ENCODE assay signal across 16 mouse cellular contexts in the genomic region with DNA sequence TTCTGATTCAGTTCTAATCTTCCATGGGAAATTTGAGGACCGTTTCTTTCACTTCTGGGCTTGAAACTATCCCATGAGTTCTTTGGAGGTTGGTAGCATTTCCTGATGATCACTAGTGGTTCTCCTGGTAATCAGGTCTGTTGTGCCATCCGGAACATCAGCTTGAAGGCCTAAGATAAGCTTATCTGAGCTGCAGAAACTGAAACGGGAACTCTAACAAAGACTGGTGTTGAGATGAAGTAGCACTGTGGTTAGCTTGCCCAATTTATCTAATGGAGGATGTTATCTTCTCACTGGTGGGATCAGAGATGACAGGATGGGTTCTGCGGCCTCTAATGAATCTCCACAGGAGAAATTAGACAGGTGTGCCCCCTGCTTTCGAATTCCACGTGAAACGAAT. TPM values are rescaled to one million over a fixed set of nuclear protein-coding genes. Genes with fewer than 3 reads are reported as not detected.
DNase-seq lines count a peak whose midpoint lies in the region; ATAC-seq and TF ChIP-seq lines count a peak whose summit lies in the region.
"Had no signal": no experiment of that assay in that cellular context is flagged by ENCODE, and none has a peak within 500 bp of the region (broad histone marks: within the 10 kb centered on the region; RNA-seq: fewer than 3 reads in every experiment).

No protein-coding gene starts in this region.

- H3K27me3 ChIP-seq in heart, adult 2 months (ENCODE audit: control insufficient read depth, insufficient read depth, low read length), result no peaks in the 10 kb centered on the region
- no peaks in the 10 kb centered on the region for H3K27me3 ChIP-seq in MEL (ENCODE audit: control insufficient read depth in 1 of 2, insufficient read depth in 2 of 2, low read length in 2 of 2)
- no peaks in the 10 kb centered on the region for H3K27me3 ChIP-seq in forebrain, postnatal 0 days (ENCODE audit: insufficient read depth, low read length)
- H3K27me3 ChIP-seq in midbrain, embryonic 15.5 days (replicated peaks), result no peaks in the 10 kb centered on the region

- WGBS in heart, adult 2 months, result 59% methylated on average over 7 of the region's 7 CpGs
- WGBS in forebrain, postnatal 0 days, result 82% methylated on average over 7 of the region's 7 CpGs
- 78% methylated on average over 7 of the region's 7 CpGs for WGBS in midbrain, embryonic 15.5 days

- H3K79me2 ChIP-seq in heart, adult 2 months (replicated peaks; ENCODE audit: control insufficient read depth, insufficient read depth, low read length), result no peaks in the 10 kb centered on the region
- H3K79me2 ChIP-seq in MEL (ENCODE audit: control insufficient read depth, insufficient read depth, low read length, poor library complexity), result no peaks in the 10 kb centered on the region

- no peaks in the 10 kb centered on the region for H3K4me1 ChIP-seq in heart, adult 2 months (ENCODE audit: control insufficient read depth, insufficient read depth, low read length)
- H3K4me1 ChIP-seq in MEL (ENCODE audit: control insufficient read depth in 1 of 2, insufficient read depth in 2 of 2, low read length in 2 of 2), result peaks cover 4 to 12% of the 10 kb centered on the region in 2 experiments; a peak in 3 of 4 replicates
- H3K4me1 ChIP-seq in forebrain, postnatal 0 days (ENCODE audit: insufficient read depth), result peaks cover 18% of the 10 kb centered on the region
- peaks cover 23% of the 10 kb centered on the region for H3K4me1 ChIP-seq in midbrain, embryonic 15.5 days

- H3K9ac ChIP-seq in heart, adult 2 months (ENCODE audit: low read depth, low read length), result no peak overlapping the region
- H3K9ac ChIP-seq in MEL (ENCODE audit: control insufficient read depth, low read depth, low read length, poor library complexity, severe bottlenecking), result no peak overlapping the region
- H3K9ac ChIP-seq in forebrain, postnatal 0 days, result no peak overlapping the region
- H3K9ac ChIP-seq in midbrain, embryonic 15.5 days, result 0 out of 2 replicates have a peak overlapping the region, but pooled peaks have one; percentile 20

- no peak for TF ChIP-seq EP300 in heart, adult 2 months (IDR thresholded peaks at IDR 0.05; ENCODE audit: insufficient read depth, low read depth, low read length)
- peak; percentile 90 to 92 for TF ChIP-seq EP300 in MEL (IDR thresholded peaks at IDR 0.05; ENCODE audit: low read depth in 1 of 2, low read length in 2 of 2)

- TF ChIP-seq CTCF in heart, adult 2 months (IDR thresholded peaks at IDR 0.05), result no peak
- no peak for TF ChIP-seq CTCF in MEL (IDR thresholded peaks at IDR 0.05 in 2 of 3, conservative IDR thresholded peaks at IDR 0.05 in 1 of 3; ENCODE audit: control insufficient read depth in 1 of 3, insufficient read depth in 1 of 3, low read depth in 2 of 3, low read length in 3 of 3, poor library complexity in 1 of 3, severe bottlenecking in 1 of 3)
- TF ChIP-seq CTCF in forebrain, postnatal 0 days (IDR thresholded peaks at IDR 0.05; ENCODE audit: low read depth), result no peak

- ATAC-seq in forebrain, postnatal 0 days, result no peak
- no peak for ATAC-seq in midbrain, embryonic 15.5 days (replicated peaks)
- ATAC-seq in frontal cortex, adult (ENCODE audit: low TSS enrichment), result no peak
- ATAC-seq: CD4-positive, CD25-positive, alpha-beta regulatory T cell, adult 4 months had no signal

- H3K9me3 ChIP-seq in MEL (replicated peaks; ENCODE audit: insufficient read depth, low read length), result no peaks in the 10 kb centered on the region
- H3K9me3 ChIP-seq in forebrain, postnatal 0 days (ENCODE audit: low read length), result no peaks in the 10 kb centered on the region
- H3K9me3 ChIP-seq in midbrain, embryonic 15.5 days, result no peaks in the 10 kb centered on the region

- no peak overlapping the region for H3K4me3 ChIP-seq in heart, adult 2 months
- H3K4me3 ChIP-seq in MEL (ENCODE audit: control insufficient read depth in 1 of 2, insufficient read depth in 1 of 2, low read depth in 2 of 2, low read length in 2 of 2), result no peak overlapping the region; a peak in 1 of 4 replicates
- H3K4me3 ChIP-seq in forebrain, postnatal 0 days (ENCODE audit: low read depth, low read length), result peak overlapping the region; percentile 55
- H3K4me3 ChIP-seq in midbrain, embryonic 15.5 days, result peak overlapping the region; percentile 65
- H3K4me3 ChIP-seq: erythroblast, embryonic 14.5 days had no signal

- TF ChIP-seq RAD21 in MEL (IDR thresholded peaks at IDR 0.05; ENCODE audit: low read depth, low read length), result no peak

- intact Hi-C loops in heart, adult 2 months (cut with DNase I), result no loop called here

- H3K4me2 ChIP-seq in forebrain, postnatal 0 days (ENCODE audit: low read depth), result peak overlapping the region; percentile 80
- H3K4me2 ChIP-seq in midbrain, embryonic 15.5 days, result peak overlapping the region; percentile 83

- no peaks in the 10 kb centered on the region for H3K36me3 ChIP-seq in heart, adult 2 months (ENCODE audit: control insufficient read depth, insufficient read depth, low read length)
- H3K36me3 ChIP-seq in MEL (ENCODE audit: control insufficient read depth in 1 of 2, insufficient read depth in 2 of 2, low read length in 2 of 2), result peaks cover 0 to 9% of the 10 kb centered on the region in 2 experiments; a peak in 2 of 4 replicates
- no peaks in the 10 kb centered on the region for H3K36me3 ChIP-seq in forebrain, postnatal 0 days (ENCODE audit: insufficient read depth)
- H3K36me3 ChIP-seq in midbrain, embryonic 15.5 days (replicated peaks), result no peaks in the 10 kb centered on the region

- no peak for TF ChIP-seq POLR2A in heart, adult 2 months (IDR thresholded peaks at IDR 0.05; ENCODE audit: insufficient read depth, low read depth, low read length)
- TF ChIP-seq POLR2A in MEL (IDR thresholded peaks at IDR 0.05; ENCODE audit: control insufficient read depth in 1 of 2, insufficient read depth in 1 of 2, low read depth in 1 of 2, low read length in 2 of 2, poor library complexity in 1 of 2), result no peak

- H3K27ac ChIP-seq in heart, adult 2 months, result no peak overlapping the region
- no peak overlapping the region for H3K27ac ChIP-seq in MEL (ENCODE audit: control insufficient read depth, low read depth, low read length)
- no peak overlapping the region for H3K27ac ChIP-seq in forebrain, postnatal 0 days (ENCODE audit: low read depth, low read length)
- no peak overlapping the region for H3K27ac ChIP-seq in midbrain, embryonic 15.5 days
- H3K27ac ChIP-seq: kidney, postnatal 0 days had no signal

- peak; percentile 29 for DNase-seq in heart, adult 11 months
- no peak for DNase-seq in heart, adult 2 months
- DNase-seq in MEL (ENCODE audit: low read depth, low spot score), result peak; percentile 48
- no peak for DNase-seq in forebrain, postnatal 0 days
- no peak for DNase-seq in gastrocnemius, adult 18-20 months (ENCODE audit: low spot score)
- DNase-seq in frontal cortex, postnatal 25 days (ENCODE audit: low spot score in 2 of 2), result no peak
- DNase-seq: cerebellum, postnatal 25 days; heart, adult 18-20 months; heart, postnatal 4 days; lung, postnatal 14 days; right cerebral cortex, postnatal 4 days had no signal

TF ChIP-seq in MEL, 35 proteins besides CTCF, POLR2A, EP300 and RAD21:
- no peak for TF ChIP-seq MYB (IDR thresholded peaks at IDR 0.05; ENCODE audit: low read depth, low read length)
- TF ChIP-seq GATA1 (IDR thresholded peaks at IDR 0.05; ENCODE audit: low read depth, low read length), result peak; percentile 95
- TF ChIP-seq TCF12 (IDR thresholded peaks at IDR 0.05; ENCODE audit: low read depth, low read length), result peak; percentile 91
- TF ChIP-seq USF1 (IDR thresholded peaks at IDR 0.05; ENCODE audit: low read depth, low read length), result no peak
- no peak for TF ChIP-seq KAT2A (conservative IDR thresholded peaks at IDR 0.05; ENCODE audit: low read depth, low read length)
- no peak for TF ChIP-seq ZKSCAN1 (IDR thresholded peaks at IDR 0.05; ENCODE audit: low read depth, low read length)
- TF ChIP-seq TBP (IDR thresholded peaks at IDR 0.05; ENCODE audit: low read depth, low read length), result no peak
- 0 out of 2 replicates have a peak, but pooled peaks have one; percentile 24 for TF ChIP-seq TAL1 (IDR thresholded peaks at IDR 0.05; ENCODE audit: low read length)
- TF ChIP-seq MYC (IDR thresholded peaks at IDR 0.05; ENCODE audit: low read depth, low read length), result no peak
- TF ChIP-seq USF2 (IDR thresholded peaks at IDR 0.05; ENCODE audit: borderline replicate concordance in 1 of 2, insufficient read depth in 1 of 2, low read depth in 1 of 2, low read length in 2 of 2), result no peak
- peak; percentile 47; the same call in 1 of the 2 replicates for TF ChIP-seq BHLHE40 (IDR thresholded peaks at IDR 0.05; ENCODE audit: borderline replicate concordance, low read depth, low read length)
- TF ChIP-seq ETS1 (IDR thresholded peaks at IDR 0.05; ENCODE audit: low read depth, low read length), result peak; percentile 71
- TF ChIP-seq SIN3A (IDR thresholded peaks at IDR 0.05; ENCODE audit: low read length), result no peak
- peak; percentile 78 for TF ChIP-seq RCOR1 (IDR thresholded peaks at IDR 0.05; ENCODE audit: low read depth, low read length)

RNA-seq across cellular contexts. Expression of a gene that starts 21.0 kb away (rescaled TPM):
- 1 to 10 TPM; 1.7 to 2.0 TPM for total RNA-seq in heart, adult 2 months (2021)
- 0.57 and 0.70 TPM in 2 replicates for polyA plus RNA-seq in heart, adult 2 months (2012; rRNA removed)
- 0.92 and 1.0 TPM in 2 replicates for total RNA-seq in MEL (2012; rRNA removed)
- polyA plus RNA-seq in MEL (2012; ENCODE audit: insufficient read depth in 1 of 2, insufficient read length in 2 of 2, low read depth in 1 of 2, low replicate concordance in 2 of 2, missing spikeins in 1 of 2), result 1 to 10 TPM in 1 of 2 experiments, not detected in 1; 5.6 TPM
- total RNA-seq in forebrain, postnatal 0 days (2014; rRNA removed), result 61.4 and 62.0 TPM in 2 replicates
- polyA plus RNA-seq in forebrain, postnatal 0 days (2015; fragmentation: Nextera tagmentation; extraction: Ambion mirVana), result 36.7 and 59.4 TPM in 2 replicates
- 67.5 and 75.2 TPM in 2 replicates for polyA plus RNA-seq in midbrain, embryonic 15.5 days (2015; fragmentation: Nextera tagmentation; extraction: Ambion mirVana)
- 1 to 10 TPM; 1.1 to 1.9 TPM for total RNA-seq in gastrocnemius, adult 18-20 months (2021)
- polyA plus RNA-seq: erythroblast, embryonic 14.5 days had no signal

Comparison
In these comparisons a context has a peak if more than half of its experiments do, and no peak if none do; other contexts are left out.
1. DNase-seq: peak in heart, adult 11 months (single experiment) and MEL (single experiment); none in heart, adult 2 months (0 of 2), forebrain, postnatal 0 days (single experiment), gastrocnemius, adult 18-20 months (single experiment) and frontal cortex, postnatal 25 days (0 of 2).
2. H3K4me3 ChIP-seq: peak in forebrain, postnatal 0 days (single experiment) and midbrain, embryonic 15.5 days (single experiment); none in heart, adult 2 months (single experiment) and MEL (0 of 2).
3. RNA of a gene that starts 21.0 kb away (total RNA-seq): 61.4 to 62.0 TPM in forebrain, postnatal 0 days; 1.7 to 2.0 TPM in heart, adult 2 months, 1.1 to 1.9 TPM in gastrocnemius, adult 18-20 months and 0.92 to 1.0 TPM in MEL; every median in the first group is over 10 times any median in the second.